Mouse (Mus musculus): ENCODE results near the gene Tas2r137. TPM values are rescaled to one million over a fixed set of nuclear protein-coding genes. Genes with fewer than 3 reads are reported as not detected.

Tas2r137 gene
- polyA plus RNA-seq (2016; fragmentation: Nextera tagmentation; extraction: Ambion mirVana): not detected in 2 replicates

- Histone ChIP-seq H3K9me3 (no peaks in the 10 kb centered on the region), H3K27ac (replicated peaks) (no peak within 1 kb of the TSS), H3K4me1 (no peaks in the 10 kb centered on the region), H3K36me3 (peaks cover 3% of the 10 kb centered on the region; the same call in 1 of the 2 replicates), H3K4me3 (no peak within 1 kb of the TSS), H3K4me2 (replicated peaks) (no peak within 1 kb of the TSS), H3K9ac (replicated peaks) (no peak within 1 kb of the TSS), H3K27me3 (no peaks in the 10 kb centered on the region)
- no peak for ATAC-seq (ENCODE audit: low FRiP score, low read depth)
Observed at GRCm38 (mm10) chr6:40490933-40491332, at the start of gene Tas2r137. Tas2r137 (plus strand) TSS chr6:40491233.

- ATAC-seq (ENCODE audit: low FRiP score, low read depth): no peak
- H3K27me3 ChIP-seq: peaks cover 26% of the 10 kb centered on the region
- H3K4me3 ChIP-seq: no peak overlapping the region
- H3K36me3 ChIP-seq: no peaks in the 10 kb centered on the region
- no peak overlapping the region for H3K27ac ChIP-seq (replicated peaks)
- WGBS: 72% methylated on average over 3 of the region's 3 CpGs
- no peak overlapping the region for H3K4me2 ChIP-seq (replicated peaks)
- 0 out of 2 replicates have a peak, but pooled peaks cover under 1% of the 10 kb centered on the region for H3K4me1 ChIP-seq
- no peak overlapping the region for H3K9ac ChIP-seq (replicated peaks)
- H3K9me3 ChIP-seq: no peaks in the 10 kb centered on the region
Observed at GRCm38 (mm10) chr6:40441276-40441675, 49.8 kb upstream of the Tas2r137 start.

DNA sequence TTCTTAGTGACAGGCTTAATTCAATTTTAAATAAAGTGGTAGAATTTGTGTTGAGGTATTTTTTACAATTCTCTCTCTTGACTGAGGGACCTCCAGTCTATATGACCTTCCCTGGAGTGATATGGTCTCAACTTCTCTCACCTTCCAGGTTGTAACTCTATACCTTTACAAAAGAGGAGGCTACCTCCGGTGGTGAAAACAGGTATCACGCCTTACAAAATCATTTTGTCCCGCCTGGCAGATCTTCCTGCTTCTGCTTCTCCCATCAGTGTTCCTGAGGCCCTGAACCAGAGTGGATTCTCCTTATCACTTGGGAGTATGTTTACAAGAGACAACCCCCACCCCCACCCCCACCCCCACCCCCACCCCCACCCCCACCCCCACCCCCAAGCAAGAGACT is 49.3 kb upstream of the Tas2r137 start:
- Histone ChIP-seq H3K4me3 (no peak overlapping the region), H3K4me2 (replicated peaks) (no peak overlapping the region), H3K9me3 (no peaks in the 10 kb centered on the region), H3K36me3 (no peaks in the 10 kb centered on the region), H3K4me1 (no peaks in the 10 kb centered on the region), H3K9ac (replicated peaks) (no peak overlapping the region), H3K27ac (replicated peaks) (no peak overlapping the region), H3K27me3 (peaks cover 26% of the 10 kb centered on the region)
- 46% methylated on average over 3 of the region's 3 CpGs for WGBS
- ATAC-seq (ENCODE audit: low FRiP score, low read depth): no peak

DNA sequence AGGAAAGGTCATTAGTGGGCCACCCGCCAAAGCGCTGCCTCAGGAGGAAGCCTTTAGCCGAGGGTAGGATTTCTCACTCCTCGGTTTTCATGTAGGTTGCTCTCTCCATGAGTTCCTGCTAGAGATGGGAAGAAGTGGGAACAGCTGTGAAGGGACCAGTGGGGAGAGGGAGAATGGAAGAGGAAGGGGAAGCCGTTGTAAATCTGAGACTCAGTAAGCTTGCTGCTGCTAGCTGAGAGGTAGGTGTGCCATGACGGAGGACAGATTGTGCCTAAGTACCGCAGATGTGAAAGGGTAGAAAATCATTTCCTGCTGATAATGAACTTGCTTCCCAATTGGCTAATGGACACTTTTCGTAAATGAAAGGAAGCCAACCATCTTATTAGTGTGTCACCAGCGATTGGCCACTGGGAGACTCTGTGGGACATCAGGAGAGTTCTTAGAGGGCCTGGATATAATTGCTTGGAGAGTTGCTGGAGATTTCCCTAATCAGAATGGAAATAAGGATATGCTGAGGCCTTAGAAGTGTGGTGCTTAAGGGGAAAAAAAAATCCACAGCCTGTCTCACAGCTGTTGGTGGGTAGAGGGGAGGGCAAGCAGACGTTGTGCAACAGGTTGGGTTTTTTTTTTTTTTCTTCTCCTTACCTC is 47.6 kb upstream of the Tas2r137 start:
- no peak overlapping the region for H3K27ac ChIP-seq (replicated peaks)
- no peaks in the 10 kb centered on the region for H3K4me1 ChIP-seq
- peaks cover 19% of the 10 kb centered on the region for H3K27me3 ChIP-seq
- WGBS: 44% methylated on average over 10 of the region's 10 CpGs
- no peaks in the 10 kb centered on the region for H3K9me3 ChIP-seq
- no peak overlapping the region for H3K4me3 ChIP-seq
- ATAC-seq (ENCODE audit: low FRiP score, low read depth): no peak
- H3K9ac ChIP-seq (replicated peaks): no peak overlapping the region
- H3K36me3 ChIP-seq: no peaks in the 10 kb centered on the region
- no peak overlapping the region for H3K4me2 ChIP-seq (replicated peaks)

DNA sequence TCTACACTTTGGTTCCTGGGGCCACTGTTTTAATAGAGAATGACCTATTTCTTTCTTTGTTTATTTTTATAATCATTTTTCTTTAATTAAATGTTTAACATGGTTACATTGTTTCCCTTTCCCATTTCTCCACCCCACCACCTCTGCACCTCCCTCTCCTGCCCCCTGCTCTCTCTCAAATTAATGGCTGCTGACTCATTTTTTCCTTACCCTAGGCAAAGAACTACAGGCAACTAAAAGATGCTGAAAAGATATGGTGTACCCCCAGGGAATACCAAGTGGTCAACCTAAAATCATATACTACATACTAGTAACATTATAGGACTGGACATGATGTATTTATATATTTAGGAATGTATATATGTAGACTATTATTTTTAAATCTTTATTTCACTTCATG is 42.4 kb upstream of the Tas2r137 start:
- H3K4me3 ChIP-seq: no peak overlapping the region
- H3K9ac ChIP-seq (replicated peaks): no peak overlapping the region
- no peaks in the 10 kb centered on the region for H3K9me3 ChIP-seq
- no peaks in the 10 kb centered on the region for H3K4me1 ChIP-seq
- no peak overlapping the region for H3K27ac ChIP-seq (replicated peaks)
- 0 out of 2 replicates have a peak, but pooled peaks cover 3% of the 10 kb centered on the region for H3K27me3 ChIP-seq
- H3K36me3 ChIP-seq: no peaks in the 10 kb centered on the region
- no peak overlapping the region for H3K4me2 ChIP-seq (replicated peaks)
- no peak for ATAC-seq (ENCODE audit: low FRiP score, low read depth)

GRCm38 (mm10) chr6:40454436-40455041 is 36.5 kb upstream of the Tas2r137 start:
- Histone ChIP-seq H3K27me3 (0 out of 2 replicates have a peak, but pooled peaks cover 3% of the 10 kb centered on the region), H3K36me3 (no peaks in the 10 kb centered on the region), H3K4me1 (no peaks in the 10 kb centered on the region), H3K27ac (replicated peaks) (no peak overlapping the region), H3K9ac (replicated peaks) (no peak overlapping the region), H3K4me2 (replicated peaks) (no peak overlapping the region), H3K4me3 (no peak overlapping the region), H3K9me3 (no peaks in the 10 kb centered on the region)
- 20% methylated on average over 7 of the region's 7 CpGs for WGBS
- no peak for ATAC-seq (ENCODE audit: low FRiP score, low read depth)

DNA sequence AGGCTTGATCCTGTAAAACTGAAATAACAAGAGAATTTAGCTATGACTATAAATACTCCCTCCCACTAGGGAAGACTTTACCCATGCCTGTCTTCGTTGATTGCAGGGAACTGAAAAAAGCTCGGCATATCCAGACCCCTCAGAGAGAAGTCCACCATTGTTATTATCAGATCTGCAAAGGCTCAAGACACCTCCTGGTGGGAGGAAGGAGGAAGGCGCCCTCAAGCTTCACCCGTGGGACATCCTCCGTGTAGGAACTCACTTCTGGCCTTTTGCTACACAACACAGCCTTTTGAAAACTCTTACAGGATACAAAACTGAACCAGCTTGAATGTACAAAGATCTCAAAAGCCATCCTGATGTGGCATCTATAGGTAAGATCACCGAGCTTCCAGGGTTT is 25.3 kb upstream of the Tas2r137 start:
- Histone ChIP-seq H3K4me2 (replicated peaks) (no peak overlapping the region), H3K36me3 (no peaks in the 10 kb centered on the region), H3K9ac (replicated peaks) (no peak overlapping the region), H3K4me1 (0 out of 2 replicates have a peak, but pooled peaks cover 2% of the 10 kb centered on the region), H3K4me3 (no peak overlapping the region), H3K9me3 (no peaks in the 10 kb centered on the region), H3K27ac (replicated peaks) (no peak overlapping the region), H3K27me3 (no peaks in the 10 kb centered on the region)
- 53% methylated on average over 6 of the region's 6 CpGs for WGBS
- ATAC-seq (ENCODE audit: low FRiP score, low read depth): no peak

GRCm38 (mm10) chr6:40470916-40471719 is 19.9 kb upstream of the Tas2r137 start, which contains the start of gene Ssbp1:
Ssbp1 (plus strand) TSS chr6:40471352.
- peaks cover 9% of the 10 kb centered on the region for H3K4me1 ChIP-seq
- H3K9ac ChIP-seq (replicated peaks): peak within 1 kb of the TSS; percentile 81
- under 1% methylated on average over 54 of the region's 54 CpGs for WGBS
- H3K27me3 ChIP-seq: no peaks in the 10 kb centered on the region
- peak; percentile 98 for ATAC-seq (ENCODE audit: low FRiP score, low read depth)
- peaks cover 26% of the 10 kb centered on the region for H3K36me3 ChIP-seq
- H3K4me3 ChIP-seq: peak within 1 kb of the TSS; percentile 85
- no peaks in the 10 kb centered on the region for H3K9me3 ChIP-seq
- H3K27ac ChIP-seq (replicated peaks): peak within 1 kb of the TSS; percentile 96
- peak within 1 kb of the TSS; percentile 65 for H3K4me2 ChIP-seq (replicated peaks)

DNA sequence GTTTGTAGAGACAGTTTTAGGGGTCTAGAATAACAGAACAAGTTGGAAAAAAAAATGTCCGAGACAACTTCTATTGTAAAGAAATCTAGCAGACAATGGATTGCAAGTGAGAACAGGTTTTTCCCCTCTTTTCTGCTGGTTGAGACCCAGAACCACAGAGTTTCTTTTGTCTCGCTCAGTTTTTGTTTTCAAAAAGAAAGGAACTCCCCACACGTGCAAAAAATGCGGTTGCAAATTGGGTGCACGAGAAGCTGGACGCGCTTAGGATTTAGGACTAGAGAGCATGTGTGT is 19.4 kb upstream of the Tas2r137 start:
- no peaks in the 10 kb centered on the region for H3K27me3 ChIP-seq
- peak overlapping the region; percentile 81 for H3K9ac ChIP-seq (replicated peaks)
- ATAC-seq (ENCODE audit: low FRiP score, low read depth): peak; percentile 5; the same call in 1 of the 2 replicates
- H3K4me2 ChIP-seq (replicated peaks): peak overlapping the region; percentile 65
- peaks cover 9% of the 10 kb centered on the region for H3K4me1 ChIP-seq
- peak overlapping the region; percentile 85 for H3K4me3 ChIP-seq
- peaks cover 30% of the 10 kb centered on the region for H3K36me3 ChIP-seq
- peak overlapping the region; percentile 96 for H3K27ac ChIP-seq (replicated peaks)
- H3K9me3 ChIP-seq: no peaks in the 10 kb centered on the region
- 0% methylated on average over 7 of the region's 7 CpGs for WGBS

DNA sequence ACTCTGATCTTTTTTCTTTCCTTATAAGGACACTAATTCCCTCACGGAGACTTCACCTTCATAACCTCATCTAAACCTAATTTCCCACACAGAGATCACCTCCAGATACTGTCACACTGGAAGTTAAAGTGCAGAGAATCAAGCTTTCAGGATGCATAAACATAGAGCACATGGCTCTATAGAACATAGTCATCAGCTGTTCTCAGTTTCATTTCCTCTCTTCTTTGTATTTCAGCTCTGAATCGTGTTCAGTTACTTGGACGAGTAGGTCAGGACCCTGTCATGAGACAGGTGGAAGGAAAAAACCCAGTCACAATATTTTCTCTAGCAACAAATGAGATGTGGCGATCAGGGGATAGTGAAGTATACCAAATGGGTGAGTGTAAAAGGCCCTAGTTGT is 14.9 kb upstream of the Tas2r137 start:
- Histone ChIP-seq H3K27ac (replicated peaks) (no peak overlapping the region), H3K4me3 (no peak overlapping the region), H3K27me3 (no peaks in the 10 kb centered on the region), H3K4me2 (replicated peaks) (no peak overlapping the region), H3K9ac (replicated peaks) (no peak overlapping the region), H3K4me1 (peaks cover 7% of the 10 kb centered on the region), H3K36me3 (peaks cover 56% of the 10 kb centered on the region), H3K9me3 (no peaks in the 10 kb centered on the region)
- 90% methylated on average over 4 of the region's 4 CpGs for WGBS
- no peak for ATAC-seq (ENCODE audit: low FRiP score, low read depth)

- Histone ChIP-seq H3K27me3 (no peaks in the 10 kb centered on the region), H3K36me3 (peaks cover 75% of the 10 kb centered on the region), H3K4me1 (no peaks in the 10 kb centered on the region), H3K9me3 (no peaks in the 10 kb centered on the region), H3K4me3 (no peak overlapping the region), H3K27ac (replicated peaks) (no peak overlapping the region), H3K9ac (replicated peaks) (no peak overlapping the region), H3K4me2 (replicated peaks) (no peak overlapping the region)
- WGBS: 100% methylated on average over 1 of the region's 1 CpGs
- ATAC-seq (ENCODE audit: low FRiP score, low read depth): no peak
Observed at GRCm38 (mm10) chr6:40479705-40480104, 11.3 kb upstream of the Tas2r137 start.

DNA sequence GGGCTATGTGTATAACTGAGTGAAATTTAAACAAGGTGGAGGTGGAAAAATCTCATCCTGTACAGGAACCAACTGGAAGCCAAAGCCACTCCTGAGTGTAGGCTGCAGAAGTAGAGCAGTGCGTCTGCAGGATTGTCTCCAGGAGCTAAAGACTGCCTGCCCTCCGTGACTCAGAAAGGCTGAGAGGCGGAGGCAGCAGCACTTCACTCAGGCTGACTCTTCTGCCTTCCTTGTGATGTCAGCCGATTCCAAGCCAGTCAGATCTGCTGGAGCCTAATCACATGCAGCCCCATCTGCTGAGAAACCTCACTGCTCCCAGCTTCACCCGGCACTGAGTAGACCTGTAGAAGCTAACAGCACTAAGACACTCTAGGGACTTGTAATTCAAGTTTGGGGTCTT is 8.7 kb upstream of the Tas2r137 start:
- peaks cover 67% of the 10 kb centered on the region for H3K36me3 ChIP-seq

More for the DNA sequence above, 8.7 kb upstream of the Tas2r137 start:
- Histone ChIP-seq H3K27me3 (no peaks in the 10 kb centered on the region), H3K4me3 (no peak overlapping the region), H3K9ac (replicated peaks) (no peak overlapping the region), H3K9me3 (no peaks in the 10 kb centered on the region), H3K4me2 (replicated peaks) (no peak overlapping the region), H3K4me1 (no peaks in the 10 kb centered on the region), H3K27ac (replicated peaks) (no peak overlapping the region)
- WGBS: 95% methylated on average over 5 of the region's 5 CpGs
- ATAC-seq (ENCODE audit: low FRiP score, low read depth): no peak

All from midbrain, embryonic 12.5 days (tissue).